10 mouse cellular contexts compared by ENCODE assay signal in the genomic region with DNA sequence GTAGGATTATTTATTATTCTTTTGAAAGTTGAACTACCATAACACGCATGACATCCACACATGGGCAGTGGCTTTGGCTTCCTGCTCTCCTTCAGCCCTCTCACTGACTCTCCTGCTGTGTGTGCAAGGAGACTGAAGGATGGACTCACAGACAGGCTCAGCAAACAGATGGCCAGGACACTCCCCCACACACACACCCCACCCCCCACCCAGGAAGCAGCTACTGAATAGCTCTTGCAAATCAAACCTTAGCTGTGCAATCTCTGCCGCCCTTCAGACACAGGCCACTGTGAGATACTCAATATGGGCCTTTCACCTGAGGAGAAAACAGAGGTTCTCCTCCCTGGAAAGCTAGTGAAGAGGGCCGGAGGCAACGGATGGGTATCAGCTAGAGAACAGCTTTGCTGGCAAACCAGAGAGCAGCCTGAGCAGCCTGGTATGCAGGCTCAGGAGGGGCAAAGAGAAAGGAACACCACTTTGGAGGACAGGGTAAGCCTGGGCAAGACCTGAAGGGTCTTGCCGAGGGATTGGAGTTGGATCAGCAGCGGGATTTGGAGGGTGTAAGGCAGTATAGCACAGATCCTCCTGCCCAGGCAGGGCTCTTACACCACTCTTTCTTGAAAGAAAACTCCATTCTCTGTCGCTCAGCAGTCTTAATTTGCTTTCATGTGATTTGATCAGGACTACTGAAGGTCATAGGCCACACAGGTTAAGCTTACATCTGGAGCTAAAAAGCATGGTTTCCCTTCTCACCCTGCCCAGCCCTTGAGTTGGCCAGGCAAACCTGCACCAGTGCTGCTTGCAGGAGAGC. TPM values are rescaled to one million over a fixed set of nuclear protein-coding genes. Genes with fewer than 3 reads are reported as not detected.
DNase-seq lines count a peak whose midpoint lies in the region; ATAC-seq and TF ChIP-seq lines count a peak whose summit lies in the region.
"Had no signal": no experiment of that assay in that cellular context is flagged by ENCODE, and none has a peak within 500 bp of the region (broad histone marks: within the 10 kb centered on the region; RNA-seq: fewer than 3 reads in every experiment).

No protein-coding gene starts in this region.

- no peak for ATAC-seq in kidney, embryonic 14.5 days (ENCODE audit: low FRiP score, low TSS enrichment)
- no peak for ATAC-seq in intestine, embryonic 14.5 days (replicated peaks; ENCODE audit: low FRiP score, low TSS enrichment, low read depth)
- ATAC-seq in liver, postnatal 0 days, result no peak

- no peaks in the 10 kb centered on the region for H3K36me3 ChIP-seq in kidney, embryonic 14.5 days (ENCODE audit: control insufficient read depth, insufficient read depth, low read length)
- H3K36me3 ChIP-seq in intestine, embryonic 14.5 days (ENCODE audit: control insufficient read depth, insufficient read depth, low read length), result no peaks in the 10 kb centered on the region
- no peaks in the 10 kb centered on the region for H3K36me3 ChIP-seq in liver, postnatal 0 days (replicated peaks; ENCODE audit: insufficient read depth, low read length)

- TF ChIP-seq POLR2A in olfactory bulb, adult 2 months (IDR thresholded peaks at IDR 0.05; ENCODE audit: insufficient read depth, low read depth, low read length), result no peak

- H3K27ac ChIP-seq in kidney, embryonic 14.5 days (ENCODE audit: low read depth, low read length), result no peak overlapping the region
- H3K27ac ChIP-seq in intestine, embryonic 14.5 days (ENCODE audit: low read depth), result no peak overlapping the region
- peak overlapping the region; percentile 43 for H3K27ac ChIP-seq in olfactory bulb, adult 2 months (ENCODE audit: insufficient read depth, low read depth, low read length)
- H3K27ac ChIP-seq in liver, postnatal 0 days (ENCODE audit: low read depth), result no peak overlapping the region
- H3K27ac ChIP-seq: liver, embryonic 14.5 days had no signal

- H3K4me3 ChIP-seq in kidney, embryonic 14.5 days (ENCODE audit: low read length), result peak overlapping the region; percentile 7; the same call in 1 of the 2 replicates
- peak overlapping the region; percentile 73 for H3K4me3 ChIP-seq in intestine, embryonic 14.5 days (ENCODE audit: low read depth, low read length)
- peak overlapping the region; percentile 79 for H3K4me3 ChIP-seq in olfactory bulb, adult 2 months (ENCODE audit: insufficient read depth, low read depth, low read length)
- no peak overlapping the region for H3K4me3 ChIP-seq in liver, postnatal 0 days (ENCODE audit: low read depth, low read length)

- TF ChIP-seq CTCF in olfactory bulb, adult 2 months (IDR thresholded peaks at IDR 0.05; ENCODE audit: insufficient read depth, low read depth, low read length), result no peak; the same call in 1 of the 2 replicates
- no peak for TF ChIP-seq CTCF in liver, postnatal 0 days (IDR thresholded peaks at IDR 0.05; ENCODE audit: low read depth)

- TF ChIP-seq EP300 in liver, postnatal 0 days (IDR thresholded peaks at IDR 0.05; ENCODE audit: low read depth), result no peak

- 36% methylated on average over 7 of the region's 7 CpGs for WGBS in kidney, embryonic 14.5 days
- 45% methylated on average over 7 of the region's 7 CpGs for WGBS in intestine, embryonic 14.5 days
- WGBS in olfactory bulb, adult 2 months, result 47% methylated on average over 7 of the region's 7 CpGs
- 65% methylated on average over 7 of the region's 7 CpGs for WGBS in liver, postnatal 0 days (ENCODE audit: insufficient replicate concordance)

- peak overlapping the region; percentile 99; the same call in 1 of the 2 replicates for H3K4me2 ChIP-seq in kidney, embryonic 14.5 days (replicated peaks; ENCODE audit: low read depth, low read length)
- H3K4me2 ChIP-seq in intestine, embryonic 14.5 days (ENCODE audit: low read length), result peak overlapping the region; percentile 92
- H3K4me2 ChIP-seq in liver, postnatal 0 days (ENCODE audit: low read depth, low read length), result no peak overlapping the region

- peaks cover 4% of the 10 kb centered on the region; the same call in 1 of the 2 replicates for H3K27me3 ChIP-seq in kidney, embryonic 14.5 days (ENCODE audit: control insufficient read depth, insufficient read depth, low read length)
- H3K27me3 ChIP-seq in intestine, embryonic 14.5 days (replicated peaks; ENCODE audit: control insufficient read depth, insufficient read depth, low read length), result peaks cover 27% of the 10 kb centered on the region
- H3K27me3 ChIP-seq in liver, postnatal 0 days (ENCODE audit: insufficient read depth, low read length), result peaks cover 53% of the 10 kb centered on the region

- no peaks in the 10 kb centered on the region for H3K9me3 ChIP-seq in kidney, embryonic 14.5 days (ENCODE audit: control insufficient read depth, low read length)
- H3K9me3 ChIP-seq in intestine, embryonic 14.5 days (ENCODE audit: control insufficient read depth, low read length), result no peaks in the 10 kb centered on the region
- H3K9me3 ChIP-seq in liver, postnatal 0 days (ENCODE audit: low read length), result no peaks in the 10 kb centered on the region

- H3K4me1 ChIP-seq in kidney, embryonic 14.5 days (ENCODE audit: control insufficient read depth, insufficient read depth, low read length), result peaks cover 25% of the 10 kb centered on the region; the same call in 1 of the 2 replicates
- peaks cover 36% of the 10 kb centered on the region for H3K4me1 ChIP-seq in intestine, embryonic 14.5 days (replicated peaks; ENCODE audit: control insufficient read depth, insufficient read depth, low read length)
- H3K4me1 ChIP-seq in olfactory bulb, adult 2 months (ENCODE audit: control insufficient read depth, insufficient read depth, low read length), result peaks cover 23% of the 10 kb centered on the region
- peaks cover 9% of the 10 kb centered on the region; the same call in 1 of the 2 replicates for H3K4me1 ChIP-seq in liver, postnatal 0 days (ENCODE audit: insufficient read depth)

- no peak overlapping the region for H3K9ac ChIP-seq in kidney, embryonic 14.5 days (ENCODE audit: low read depth, low read length)
- H3K9ac ChIP-seq in intestine, embryonic 14.5 days (ENCODE audit: low read length), result peak overlapping the region; percentile 61
- H3K9ac ChIP-seq in liver, postnatal 0 days (replicated peaks), result no peak overlapping the region
- H3K9ac ChIP-seq: liver, embryonic 14.5 days had no signal

- DNase-seq in kidney, adult 18-20 months, result no peak
- DNase-seq in cerebellum, postnatal 25 days, result peak; percentile 63 to 69
- no peak for DNase-seq in intestine, embryonic 14.5 days (ENCODE audit: low spot score)
- no peak for DNase-seq in liver, postnatal 0 days
- no peak for DNase-seq in layer of hippocampus, adult 18-20 months (ENCODE audit: low spot score in 2 of 2)
- no peak for DNase-seq in left cerebral cortex, adult 18-20 months (ENCODE audit: low spot score in 2 of 2)

RNA-seq across cellular contexts. Expression of gene Mtcl1, which starts 3.1 kb away (rescaled TPM):
- polyA plus RNA-seq in kidney, embryonic 14.5 days (2014; fragmentation: Nextera tagmentation; extraction: Ambion mirVana), result 6.3 and 6.8 TPM in 2 replicates
- polyA plus RNA-seq in intestine, embryonic 14.5 days (2014; fragmentation: Nextera tagmentation; extraction: Ambion mirVana), result 11.7 and 14.6 TPM in 2 replicates
- not detected in 2 replicates for polyA plus RNA-seq in olfactory bulb, adult 2 months (2012; ENCODE audit: insufficient read depth, insufficient read length, low replicate concordance, missing spikeins)
- 0.13 and 0.14 TPM in 2 replicates for polyA plus RNA-seq in liver, postnatal 0 days (2015; fragmentation: Nextera tagmentation; extraction: Ambion mirVana)
- total RNA-seq in layer of hippocampus, adult 18-20 months (2021), result 10 to 100 TPM; 42.8 to 53.0 TPM
- 100 to 1,000 TPM; 109 to 122 TPM for total RNA-seq in left cerebral cortex, adult 18-20 months (2021)
- total RNA-seq: MEL had no signal

Comparison
In these comparisons a context has a peak if more than half of its experiments do, and no peak if none do; other contexts are left out.
1. DNase-seq: peak in cerebellum, postnatal 25 days (2 of 2); none in kidney, adult 18-20 months (single experiment), intestine, embryonic 14.5 days (single experiment), liver, postnatal 0 days (single experiment), layer of hippocampus, adult 18-20 months (0 of 2) and left cerebral cortex, adult 18-20 months (0 of 2).